Mouse (Mus musculus): ENCODE measurements around the gene Ppm1m. TPM values are rescaled to one million over a fixed set of nuclear protein-coding genes. Genes with fewer than 3 reads are reported as not detected.

Ppm1m gene
- total RNA-seq, 2 experiments from 2014 or later = 2.1 to 5.2 TPM

DNA sequence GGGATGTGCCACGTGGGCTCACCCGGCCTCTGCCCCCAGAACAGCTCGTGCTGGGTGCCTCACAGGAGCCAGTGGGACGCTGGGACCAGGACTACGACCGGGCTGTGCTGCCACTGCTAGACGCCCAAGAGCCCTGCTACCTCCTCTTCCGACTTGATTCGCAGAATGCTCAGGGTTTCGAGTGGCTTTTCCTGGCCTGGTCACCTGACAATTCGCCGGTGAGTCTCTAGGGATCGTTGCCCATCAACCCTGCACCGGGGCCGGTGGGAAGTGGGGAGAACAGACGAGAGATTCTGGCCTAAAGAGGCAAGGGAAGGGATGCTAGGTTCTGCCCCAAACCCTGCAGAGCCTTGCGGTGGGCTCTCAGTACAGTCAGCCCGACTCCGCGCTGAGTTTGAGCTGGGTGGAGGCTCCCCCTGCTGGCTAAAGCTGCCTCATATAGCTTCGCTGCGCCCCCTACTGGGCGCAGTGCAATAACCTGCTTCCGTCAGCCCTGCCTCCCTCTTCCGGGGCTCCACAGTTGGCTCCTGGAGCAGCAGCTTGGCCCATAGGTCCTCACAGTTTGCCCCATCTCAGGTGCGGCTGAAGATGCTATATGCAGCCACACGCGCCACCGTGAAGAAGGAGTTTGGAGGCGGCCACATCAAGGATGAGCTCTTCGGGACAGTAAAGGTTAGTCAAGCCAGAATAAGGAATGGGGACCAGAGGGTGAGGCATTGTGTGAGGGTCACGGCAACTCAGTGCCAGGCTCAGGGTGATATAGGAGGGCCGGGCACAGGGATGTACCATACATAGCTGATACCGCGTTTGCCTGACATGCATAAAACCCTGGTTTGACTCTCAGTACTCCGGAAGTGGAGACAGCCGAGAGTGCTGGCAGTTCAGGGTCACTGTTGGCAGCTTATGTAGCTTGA lies 12.4 kb upstream of the Ppm1m start:
- Histone ChIP-seq H3K4me3 (peak overlapping the region; percentile 61), H3K27ac (peak overlapping the region; percentile 98)
- DNase-seq = peak; percentile 88
- no peak; the same call in 1 of the 2 replicates for TF ChIP-seq CTCF (IDR thresholded peaks at IDR 0.05)
- intact Hi-C loops (cut with DNase I) = loop anchor here (5.0 kb wide), 1 partner anchor 70 kb away; the partner anchor contains the start of gene Poc1a

DNA sequence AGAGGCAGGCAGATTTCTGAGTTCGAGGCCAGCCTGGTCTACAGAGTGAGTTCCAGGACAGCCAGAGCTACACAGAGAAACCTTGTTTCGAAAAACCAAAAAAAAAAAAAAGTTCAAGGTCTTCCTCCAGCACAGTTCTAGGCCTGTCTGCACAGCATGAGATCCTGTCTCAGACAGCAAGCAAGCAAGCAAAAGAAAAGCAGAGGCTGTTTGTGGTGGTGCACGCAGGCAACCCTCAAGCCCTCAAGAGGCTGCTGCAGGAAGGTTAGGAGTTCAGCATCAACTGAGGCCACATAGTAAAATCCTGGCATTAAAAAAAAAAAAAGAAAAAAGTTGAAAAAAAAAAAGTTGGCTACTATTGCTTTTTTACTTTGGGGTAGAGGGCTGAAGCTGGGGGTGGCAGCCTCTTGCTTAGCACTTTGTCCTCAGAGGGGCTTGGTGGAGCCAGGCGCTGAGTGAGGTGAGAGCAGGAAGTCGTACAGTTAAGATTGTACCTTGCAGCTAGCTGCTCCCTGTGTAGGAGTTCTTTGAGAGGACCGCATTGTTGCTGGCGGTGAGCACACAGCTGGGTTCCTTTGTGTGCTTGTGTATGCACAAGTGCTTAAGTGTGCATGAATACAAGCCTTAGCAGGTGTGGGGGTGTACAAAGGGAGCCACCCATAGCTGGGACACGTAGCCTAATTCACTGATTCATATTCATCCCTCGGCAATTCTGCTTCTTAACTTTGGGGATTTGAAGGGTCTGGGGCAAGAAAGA lies 11.5 kb upstream of the Ppm1m start:
- Histone ChIP-seq H3K27ac (peak overlapping the region; percentile 98), H3K4me3 (peak overlapping the region; percentile 74)
- intact Hi-C loops (cut with DNase I) = loop anchor here (5.0 kb wide), 1 partner anchor 71 kb away; the partner anchor contains the start of gene Poc1a
- TF ChIP-seq CTCF (IDR thresholded peaks at IDR 0.05) = no peak
- DNase-seq = no peak

- peak; percentile 72 for DNase-seq
- intact Hi-C loops (cut with DNase I) = loop anchor here (5.0 kb wide), 1 partner anchor 72 kb away; the partner anchor contains the start of gene Poc1a
- TF ChIP-seq CTCF (IDR thresholded peaks at IDR 0.05) = no peak
- H3K4me3 ChIP-seq = peak overlapping the region; percentile 74
- peak overlapping the region; percentile 98 for H3K27ac ChIP-seq
These were observed 10.4 kb upstream of the Ppm1m start for GRCm38 (mm10) chr9:106209954-106210353.

DNA sequence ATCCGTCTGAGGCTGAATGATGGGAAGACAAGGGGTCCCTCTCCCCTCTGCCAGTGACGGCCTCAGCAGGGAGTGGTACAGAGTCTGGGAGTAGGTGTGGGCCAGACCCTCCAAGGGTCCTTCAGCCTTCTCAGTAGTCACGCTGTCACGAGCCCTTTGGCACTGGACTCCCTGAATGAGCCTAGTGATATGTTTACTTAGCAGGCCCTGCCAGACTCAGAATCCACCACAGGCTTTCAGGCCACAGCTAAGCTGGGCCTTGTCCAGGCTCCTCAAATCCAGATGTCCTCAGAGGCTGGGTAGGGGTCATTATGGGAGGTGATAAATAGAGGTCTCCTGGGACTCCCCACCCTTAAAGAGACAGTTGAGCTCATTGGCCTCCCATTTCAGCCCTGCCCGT lies 8.6 kb upstream of the Ppm1m start:
- Histone ChIP-seq H3K4me3 (peak overlapping the region; percentile 74), H3K27ac (peak overlapping the region; percentile 98)
- intact Hi-C loops (cut with DNase I) = no loop called here

GRCm38 (mm10) chr9:106206515-106206914 lies 7.0 kb upstream of the Ppm1m start:
- DNase-seq = peak; percentile 84
- intact Hi-C loops (cut with DNase I) = loop anchor here (2.0 kb wide), 1 partner anchor 36 kb away; the partner anchor contains the start of gene Wdr82
- H3K4me3 ChIP-seq = peak overlapping the region; percentile 74
- TF ChIP-seq CTCF (IDR thresholded peaks at IDR 0.05) = no peak
- H3K27ac ChIP-seq = peak overlapping the region; percentile 98

More for the DNA sequence above, 8.6 kb upstream of the Ppm1m start:
- TF ChIP-seq CTCF (IDR thresholded peaks at IDR 0.05) = no peak
- DNase-seq = peak; percentile 72

- no peak for TF ChIP-seq CTCF (IDR thresholded peaks at IDR 0.05)
- Histone ChIP-seq H3K27ac (peak overlapping the region; percentile 98), H3K4me3 (0 out of 2 replicates have a peak overlapping the region, but pooled peaks have one; percentile 7)
- intact Hi-C loops (cut with DNase I) = loop anchor here (2.0 kb wide), 1 partner anchor 35 kb away; the partner anchor contains the start of gene Wdr82
- DNase-seq = peak; percentile 24
These were observed 6.3 kb upstream of the Ppm1m start for GRCm38 (mm10) chr9:106205713-106206290.

- TF ChIP-seq CTCF (IDR thresholded peaks at IDR 0.05) = no peak
- Histone ChIP-seq H3K27ac (peak overlapping the region; percentile 98), H3K4me3 (peak overlapping the region; percentile 79)
- peak; percentile 64 for DNase-seq
- intact Hi-C loops (cut with DNase I) = no loop called here
These were observed 4.7 kb upstream of the Ppm1m start for GRCm38 (mm10) chr9:106203990-106204851.

DNA sequence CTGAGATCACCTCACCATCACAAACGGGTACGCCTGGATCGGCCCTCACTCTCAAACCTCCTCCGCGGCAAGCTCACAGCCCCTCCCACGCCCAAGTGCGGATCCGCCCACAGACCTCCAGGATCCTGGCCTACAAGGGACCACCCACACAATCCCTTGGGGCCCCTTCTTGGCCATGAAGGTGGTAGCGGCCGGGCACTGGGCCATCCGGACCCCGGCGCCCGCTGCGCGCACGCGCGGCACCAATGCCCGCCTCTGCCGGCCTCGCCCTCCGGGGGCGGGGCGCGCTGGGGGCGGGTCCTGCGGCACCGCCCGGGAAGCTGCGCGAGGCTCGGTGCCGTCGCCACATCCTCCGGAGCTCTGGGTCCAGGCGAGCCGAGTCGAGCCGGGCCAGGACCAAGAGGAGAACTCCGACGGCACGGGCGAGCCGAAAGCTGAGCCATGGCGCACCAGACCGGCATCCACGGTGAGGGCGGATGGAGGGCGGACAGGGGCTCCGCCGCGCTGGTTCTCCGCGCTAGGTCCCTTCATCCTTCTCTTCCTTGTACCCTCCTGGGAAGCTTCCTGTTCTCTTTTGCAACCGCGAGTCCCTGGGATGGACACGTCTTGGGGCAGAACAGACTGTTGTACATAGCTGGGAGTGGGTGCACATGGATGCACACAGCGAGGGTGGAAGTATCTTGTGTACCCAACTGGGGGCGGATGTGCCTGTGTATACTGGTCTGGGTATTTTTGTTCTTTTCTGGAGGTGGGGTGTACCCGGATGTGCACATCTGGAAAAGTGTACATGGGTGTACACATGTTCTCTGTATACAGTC lies 3.5 kb upstream of the Ppm1m start, which contains the start of gene Twf2:
TSS of gene Twf2 (plus strand) at position 290 of the 818 bp plus-strand sequence.
- DNase-seq = peak; percentile 94
- intact Hi-C loops (cut with DNase I) = no loop called here
- Histone ChIP-seq H3K27ac (peak within 1 kb of the TSS; percentile 98), H3K4me3 (peak within 1 kb of the TSS; percentile 79)
- no peak for TF ChIP-seq CTCF (IDR thresholded peaks at IDR 0.05)

DNA sequence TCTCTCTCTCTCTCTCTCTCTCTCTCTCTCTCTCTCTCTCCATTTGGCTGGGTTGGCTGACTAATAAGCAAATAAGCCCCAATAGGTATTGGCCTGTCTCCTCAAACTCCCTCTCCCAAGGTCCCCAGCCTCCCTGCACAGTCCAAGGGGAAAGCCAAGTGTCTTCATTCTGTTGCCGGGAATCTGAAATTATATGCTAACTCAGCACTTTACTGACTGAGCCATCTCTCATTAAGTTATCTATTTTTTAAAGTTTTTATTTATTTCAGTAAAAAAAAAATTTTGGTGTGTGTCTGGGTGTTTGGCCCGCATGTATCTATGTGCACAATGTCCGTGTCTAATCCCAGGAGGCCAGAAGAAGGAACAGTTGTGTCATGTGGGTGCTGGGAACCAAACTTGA lies 2.3 kb upstream of the Ppm1m start:
- intact Hi-C loops (cut with DNase I) = no loop called here
- Histone ChIP-seq H3K27ac (peak overlapping the region; percentile 98), H3K4me3 (peak overlapping the region; percentile 79)
- TF ChIP-seq CTCF (IDR thresholded peaks at IDR 0.05) = no peak
- DNase-seq = no peak

DNA sequence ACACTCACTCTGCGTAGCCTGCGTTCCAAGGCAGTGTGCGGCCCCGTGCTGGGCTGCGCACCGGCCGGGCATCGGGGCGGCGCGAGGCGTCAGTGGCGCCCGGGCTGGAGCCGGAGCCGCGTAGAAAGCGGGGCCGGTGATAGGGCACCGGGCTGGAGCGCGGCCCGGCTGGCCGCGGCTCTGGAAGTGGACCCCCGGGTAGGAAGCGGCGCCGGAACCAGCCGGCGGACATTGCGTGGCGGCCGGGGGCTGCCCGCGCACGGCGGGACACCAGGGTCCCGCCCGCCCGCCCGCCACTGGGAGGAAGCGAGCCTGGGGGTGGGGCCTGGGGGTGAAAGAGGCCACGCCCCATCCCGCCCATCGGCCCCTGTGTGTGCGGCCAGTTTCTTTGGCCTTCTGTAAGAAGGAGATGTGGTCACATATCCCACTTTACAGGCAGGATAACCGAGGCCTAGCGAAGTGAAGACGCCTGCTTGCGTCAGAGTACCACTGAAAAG lies 536 bp downstream of the Ppm1m start:
- Histone ChIP-seq H3K27ac (peak overlapping the region; percentile 84), H3K4me3 (peak overlapping the region; percentile 87)
- DNase-seq = peak; percentile 87
- intact Hi-C loops (cut with DNase I) = no loop called here
- no peak for TF ChIP-seq CTCF (IDR thresholded peaks at IDR 0.05)
